Mouse (Mus musculus) WW6 (cell line): Measurements from ENCODE around the gene Dnpep.

Experiments used
- DNase-seq: peaks from one replicate; pipeline ENCODE4 v3.0.0-alpha.2; 2013; ENCODE audit warnings: low read depth, low spot score

Dnpep gene

GRCm38 (mm10) chr1:75264091-75264880, 53.5 kb downstream of the Dnpep start, which contains the start of gene Ptprn:
TSS of gene Ptprn (minus strand) at chr1:75264502.
- no peak for DNase-seq

DNA sequence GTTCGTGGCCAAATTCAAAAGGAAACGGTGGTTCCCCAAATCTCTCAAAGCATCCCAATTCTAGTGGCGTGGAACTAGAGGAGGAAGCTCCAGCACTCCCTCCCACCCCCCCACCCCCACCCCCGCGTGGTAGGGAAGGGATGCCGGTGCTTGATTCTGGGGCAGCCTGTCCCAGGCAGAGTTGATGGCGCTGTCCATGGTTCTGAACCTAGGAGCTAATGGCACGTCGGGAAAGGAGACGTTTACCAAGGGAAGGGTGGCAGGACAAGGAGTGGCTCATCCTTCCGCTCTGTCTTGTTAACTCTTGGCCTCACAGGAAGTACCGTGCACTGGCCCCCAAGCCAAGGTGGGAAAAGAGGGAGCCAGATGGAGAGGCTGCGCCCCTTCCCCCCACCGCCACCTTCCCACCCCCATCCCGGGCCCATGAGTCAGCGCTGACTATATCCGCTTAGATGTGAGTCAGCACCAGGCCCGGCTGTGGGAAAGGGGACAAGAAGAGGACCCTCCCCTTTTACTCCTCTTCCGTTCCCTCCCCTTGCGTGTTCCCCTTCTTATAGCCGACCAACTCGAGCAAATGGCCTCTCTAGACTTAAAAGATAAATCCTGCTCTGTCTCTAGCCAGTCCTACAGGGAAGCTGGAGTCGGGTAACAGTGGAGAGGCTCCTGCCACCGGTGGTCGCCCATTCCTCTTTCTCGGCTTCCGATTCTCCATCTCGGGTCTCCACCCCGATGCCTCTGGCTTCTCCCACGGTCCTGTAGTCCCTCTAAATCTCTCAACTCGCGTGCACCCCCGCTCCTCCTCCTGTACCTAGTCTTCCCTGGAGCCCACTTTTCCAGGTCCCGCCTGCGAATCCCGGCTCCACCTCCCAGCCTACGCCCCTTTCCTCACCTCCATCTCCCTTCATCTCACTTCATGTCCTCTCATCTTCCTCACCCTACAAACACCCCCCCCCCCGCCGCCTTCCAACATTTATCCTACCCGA, 54.5 kb downstream of the Dnpep start:
- no peak for DNase-seq

DNA sequence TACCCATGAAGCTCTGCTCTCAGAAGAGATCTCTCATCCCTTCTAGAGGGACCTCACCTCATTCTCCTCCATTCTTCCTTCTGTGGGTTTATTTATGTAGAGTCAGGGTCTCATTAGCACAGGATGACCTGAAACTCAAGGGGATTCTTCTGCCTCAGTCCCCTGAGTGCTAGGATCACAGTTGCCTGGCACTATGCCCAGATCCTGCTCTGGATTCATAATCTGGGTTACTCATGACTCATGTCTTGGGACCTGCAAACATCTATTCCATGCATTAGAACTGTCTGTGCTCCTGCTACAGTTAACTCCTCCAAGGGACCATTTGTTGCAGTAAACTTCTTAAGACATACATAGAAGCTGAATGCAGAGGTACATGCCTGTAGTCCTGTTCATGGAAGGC, 56.5 kb downstream of the Dnpep start:
- DNase-seq = no peak
